Mouse (Mus musculus) intestine, embryonic 14.5 days (tissue): Measurements from ENCODE around the gene Pdap1. TPM values are rescaled to one million over a fixed set of nuclear protein-coding genes. Genes with fewer than 3 reads are reported as not detected.
"Not testable (repeated sequence)": the region's sequence is repeated elsewhere in the genome, so short reads cannot be mapped to it uniquely, and the experiment has no call there.

Experiments
- ATAC-seq: fragments of 200-750 bp; cut with Nextera tagmentation; replicated peaks from 2 replicates; pipeline ENCODE4 v1.8.0; 2017; ENCODE audit warnings: low read depth, moderate number of reproducible peaks, moderate TSS enrichment, moderate library complexity; ENCODE audit not compliant: low FRiP score, low TSS enrichment
- DNase-seq: peaks from one replicate; pipeline ENCODE4 v3.0.0-alpha.2; 2018; ENCODE audit warnings: low spot score
- H3K27ac ChIP-seq: fragments of 300-500 bp; sonication (generic); 2 replicates; pipeline ENCODE4 v1.5.1; 2014; ENCODE audit warnings: low read depth, mild to moderate bottlenecking, control low read depth
- H3K27me3 ChIP-seq: fragments of 300-500 bp; sonication (generic); replicated peaks from 2 replicates; pipeline ENCODE4 v1.6.1; 2014; ENCODE audit warnings: low read length, control low read depth; ENCODE audit not compliant: control insufficient read depth, insufficient read depth
- H3K36me3 ChIP-seq: fragments of 300-500 bp; sonication (generic); 2 replicates; pipeline ENCODE4 v1.6.1; 2014; ENCODE audit warnings: low read length, control low read depth; ENCODE audit not compliant: control insufficient read depth, insufficient read depth
- H3K4me1 ChIP-seq: fragments of 300-500 bp; sonication (generic); replicated peaks from 2 replicates; pipeline ENCODE4 v1.6.1; 2014; ENCODE audit warnings: low read length, control low read depth, mixed read lengths; ENCODE audit not compliant: control insufficient read depth, insufficient read depth
- H3K4me2 ChIP-seq: fragments of 300-500 bp; sonication (generic); 2 replicates; pipeline ENCODE4 v1.6.1; 2014; ENCODE audit warnings: low read length
- H3K4me3 ChIP-seq: fragments of 300-500 bp; sonication (generic); 2 replicates; pipeline ENCODE4 v1.5.1; 2014; ENCODE audit warnings: low read depth, low read length, control low read depth, mixed read lengths
- H3K9ac ChIP-seq: fragments of 300-500 bp; sonication (generic); 2 replicates; pipeline ENCODE4 v1.6.1; 2014; ENCODE audit warnings: mild to moderate bottlenecking, low read length
- H3K9me3 ChIP-seq: fragments of 300-500 bp; sonication (generic); 2 replicates; pipeline ENCODE4 v1.6.1; 2016; ENCODE audit warnings: low read length, control low read depth; ENCODE audit not compliant: control insufficient read depth
- WGBS: fragments of 180-500 bp; shearing (Covaris S2); extraction: QIAGEN DNeasy Blood & Tissue Kit; methylation state at CpG from one replicate; pipeline ENCODE4 v1.1.7; 2014; 5-methylcytosine and 5-hydroxymethylcytosine counted together
- polyA plus RNA-seq: library from polyadenylated mRNA; unstranded; fragments of >200 nt; fragmentation: Nextera tagmentation; extraction: Ambion mirVana; gene quantifications from 2 replicates; pipeline ENCODE4 v1.2.1, GENCODE M21; 2014

Pdap1 gene
- polyA plus RNA-seq, 1 experiment from 2014 or later = 85.9 TPM

DNA sequence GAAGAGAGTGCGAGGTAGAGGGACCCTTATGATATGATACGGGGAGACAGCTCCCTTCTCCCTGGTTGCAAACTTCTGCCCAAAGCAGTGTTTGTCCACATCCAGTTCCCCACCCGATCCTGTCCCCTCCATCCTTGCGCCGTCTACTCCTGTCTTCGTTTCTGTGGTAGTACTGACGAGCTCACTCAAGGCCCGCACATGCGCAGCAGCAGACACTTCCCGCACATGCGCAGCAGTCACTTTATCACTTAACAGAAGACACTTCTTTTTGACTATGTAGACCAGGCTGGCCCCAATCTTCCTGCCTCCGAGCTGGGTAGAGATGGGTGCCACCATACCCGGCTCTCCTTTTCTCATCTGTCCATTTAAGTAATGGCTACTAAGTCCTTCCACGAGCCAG, 21.3 kb upstream of the Pdap1 start:
- ATAC-seq (no peak), DNase-seq (no peak)
- Histone ChIP-seq H3K4me2 (no peak overlapping the region), H3K9ac (no peak overlapping the region), H3K27ac (no peak overlapping the region), H3K4me3 (no peak overlapping the region), H3K36me3 (peaks cover 64% of the 10 kb centered on the region), H3K9me3 (no peaks in the 10 kb centered on the region), H3K27me3 (no peaks in the 10 kb centered on the region), H3K4me1 (peaks cover 6% of the 10 kb centered on the region)
- WGBS = 93% methylated on average over 14 of the region's 14 CpGs

DNA sequence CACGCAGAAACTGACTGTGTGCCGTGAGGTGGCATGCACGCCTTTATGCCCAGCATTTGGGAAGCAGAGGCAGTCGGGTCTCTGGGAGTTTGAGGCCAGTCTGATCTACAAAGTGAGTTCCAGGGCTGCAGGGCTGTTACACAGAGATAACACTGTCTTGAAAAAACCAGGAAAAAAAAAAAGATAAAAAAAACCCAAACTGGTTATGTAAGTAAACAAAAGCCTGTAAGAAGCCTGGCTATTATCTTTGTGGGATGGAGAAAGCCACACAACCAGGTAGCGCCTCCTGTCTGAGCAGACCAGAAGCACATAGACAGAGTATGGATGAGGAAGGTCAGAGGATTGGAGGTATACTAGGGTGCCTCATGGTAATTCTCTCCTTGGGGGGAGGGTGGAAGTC, 12.7 kb upstream of the Pdap1 start:
- H3K4me2 ChIP-seq = no peak overlapping the region
- WGBS = 95% methylated on average over 5 of the region's 5 CpGs
- ATAC-seq (no peak), DNase-seq (no peak)
- no peak overlapping the region for H3K27ac ChIP-seq
- H3K9ac ChIP-seq = no peak overlapping the region
- H3K36me3 ChIP-seq = peaks cover 85% of the 10 kb centered on the region
- H3K9me3 ChIP-seq = no peaks in the 10 kb centered on the region
- H3K4me1 ChIP-seq = no peaks in the 10 kb centered on the region
- no peak overlapping the region for H3K4me3 ChIP-seq
- no peaks in the 10 kb centered on the region for H3K27me3 ChIP-seq

DNA sequence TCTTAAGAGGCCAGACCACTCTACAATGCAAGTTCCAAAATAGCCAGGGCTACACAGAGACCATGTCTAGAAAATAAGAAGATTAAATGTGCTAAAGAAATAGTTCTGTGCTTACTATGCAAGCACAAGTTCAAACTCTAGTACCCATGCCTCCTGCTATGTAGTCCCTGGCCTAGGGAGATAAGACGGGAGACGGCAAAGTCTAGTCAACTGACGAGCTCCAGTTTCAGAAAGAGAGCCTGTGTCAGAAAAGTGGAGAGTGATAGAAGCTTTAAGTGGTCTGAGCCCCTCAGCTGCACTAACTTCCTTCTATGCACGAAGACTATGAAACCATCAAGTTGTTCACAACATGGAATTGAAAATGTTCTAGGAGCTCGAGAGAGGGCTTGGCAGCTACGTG, 9.3 kb upstream of the Pdap1 start:
- H3K27me3 ChIP-seq = no peaks in the 10 kb centered on the region
- H3K27ac ChIP-seq = no peak overlapping the region
- H3K36me3 ChIP-seq = peaks cover 94% of the 10 kb centered on the region
- no peak overlapping the region for H3K4me3 ChIP-seq
- WGBS = 88% methylated on average over 6 of the region's 6 CpGs
- ATAC-seq = no peak
- H3K9ac ChIP-seq = no peak overlapping the region
- H3K9me3 ChIP-seq = no peaks in the 10 kb centered on the region
- no peak overlapping the region for H3K4me2 ChIP-seq
- no peaks in the 10 kb centered on the region for H3K4me1 ChIP-seq
- DNase-seq = no peak

DNA sequence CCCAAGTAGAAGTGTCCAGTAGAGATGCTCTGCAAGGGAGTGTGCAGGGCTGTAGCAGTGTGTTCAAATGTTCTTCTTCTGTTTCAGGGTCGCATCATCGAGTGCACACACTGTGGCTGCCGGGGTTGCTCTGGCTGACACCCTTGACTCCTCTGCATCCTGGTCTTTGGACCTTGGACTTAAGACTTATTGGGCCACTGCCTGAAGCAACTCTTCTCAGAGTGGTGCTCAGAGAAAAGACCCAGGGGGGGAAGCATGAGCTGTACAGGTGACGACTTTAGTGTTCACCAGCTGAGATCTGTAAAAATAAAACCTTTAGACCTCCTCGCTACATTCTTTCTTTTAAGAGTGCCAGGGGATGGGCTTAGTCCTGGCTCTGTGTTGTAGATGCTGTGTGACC, 7.7 kb upstream of the Pdap1 start:
- Histone ChIP-seq H3K27ac (no peak overlapping the region), H3K9ac (no peak overlapping the region), H3K27me3 (no peaks in the 10 kb centered on the region), H3K4me1 (no peaks in the 10 kb centered on the region), H3K9me3 (no peaks in the 10 kb centered on the region), H3K36me3 (peaks cover 97% of the 10 kb centered on the region), H3K4me3 (no peak overlapping the region), H3K4me2 (no peak overlapping the region)
- ATAC-seq (no peak), DNase-seq (no peak)
- WGBS = 89% methylated on average over 5 of the region's 5 CpGs

DNA sequence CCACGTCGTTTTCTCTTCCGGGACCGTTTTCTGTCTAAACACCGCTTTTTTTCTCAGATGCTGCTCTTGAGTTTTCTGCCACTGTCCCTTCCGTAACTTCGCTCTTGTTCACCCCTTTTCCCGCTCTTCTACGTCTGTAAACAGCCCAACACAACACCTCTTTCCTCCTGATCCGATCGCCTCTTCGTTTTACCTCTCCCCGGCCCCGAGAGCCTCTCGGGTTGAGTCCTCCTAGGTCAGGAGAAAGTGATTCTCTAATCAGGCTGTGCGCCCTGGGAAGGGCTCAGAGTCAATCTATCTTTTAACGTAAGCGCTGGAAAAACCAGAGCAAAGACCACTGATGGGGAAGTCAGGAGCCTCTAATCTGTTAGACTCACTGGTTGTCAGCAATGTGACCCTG, 573 bp upstream of the Pdap1 start:
- Histone ChIP-seq H3K27ac (peak overlapping the region; percentile 95), H3K27me3 (no peaks in the 10 kb centered on the region), H3K4me3 (peak overlapping the region; percentile 97), H3K4me2 (peak overlapping the region; percentile 95), H3K9ac (peak overlapping the region; percentile 93), H3K36me3 (peaks cover 55% of the 10 kb centered on the region), H3K9me3 (no peaks in the 10 kb centered on the region), H3K4me1 (peaks cover 13% of the 10 kb centered on the region)
- under 1% methylated on average over 18 of the region's 18 CpGs for WGBS
- DNase-seq = no peak
- ATAC-seq = peak; percentile 20; the same call in 1 of the 2 replicates

DNA sequence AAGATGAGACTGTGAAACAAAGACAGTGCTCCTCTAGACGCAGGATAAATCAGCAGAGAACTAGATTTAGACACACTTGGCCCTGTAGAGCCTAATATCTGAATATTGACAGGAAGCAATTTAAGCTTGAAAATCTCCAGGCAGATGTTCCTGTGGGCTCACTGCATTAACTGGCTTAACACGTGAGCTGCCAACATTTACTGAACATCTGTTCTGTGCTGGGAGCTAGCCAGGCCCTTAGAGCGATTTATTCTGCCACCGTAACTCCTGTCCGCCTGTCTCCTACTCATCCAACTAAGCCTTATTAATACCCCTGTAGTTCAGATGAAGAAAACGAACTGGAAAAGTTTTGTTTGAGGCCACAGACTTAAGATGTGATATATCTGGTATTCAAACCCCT, 1.2 kb downstream of the Pdap1 start:
- DNase-seq (no peak), ATAC-seq (no peak)
- Histone ChIP-seq H3K4me2 (peak overlapping the region; percentile 95), H3K4me1 (peaks cover 13% of the 10 kb centered on the region), H3K9ac (peak overlapping the region; percentile 93), H3K9me3 (no peaks in the 10 kb centered on the region), H3K36me3 (peaks cover 55% of the 10 kb centered on the region), H3K4me3 (peak overlapping the region; percentile 97), H3K27ac (peak overlapping the region; percentile 95; the same call in 1 of the 2 replicates), H3K27me3 (no peaks in the 10 kb centered on the region)
- WGBS = 6% methylated on average over 6 of the region's 6 CpGs

DNA sequence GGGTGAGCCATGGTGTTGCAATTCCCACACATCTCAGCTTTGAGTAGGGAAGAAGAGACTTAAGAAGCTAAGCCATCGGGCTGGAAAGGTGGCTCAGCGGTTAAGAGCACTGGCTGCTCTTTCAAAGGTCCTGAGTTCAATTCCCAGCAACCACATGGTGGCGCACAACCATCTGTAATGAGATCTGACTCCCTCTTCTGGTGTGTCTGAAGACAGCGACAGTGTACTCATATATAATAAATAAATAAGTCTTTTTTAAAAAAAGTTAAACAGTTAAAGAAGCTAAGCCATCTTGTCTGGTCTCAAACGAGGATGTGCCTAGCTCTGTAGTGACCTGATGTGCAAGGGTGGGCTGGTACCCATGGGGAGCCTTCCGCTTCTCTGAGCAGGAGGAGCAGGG, 6.8 kb downstream of the Pdap1 start:
- not testable (repeated sequence) for H3K9me3 ChIP-seq, ATAC-seq, H3K27me3 ChIP-seq, DNase-seq, H3K4me3 ChIP-seq, H3K4me2 ChIP-seq, H3K27ac ChIP-seq, H3K4me1 ChIP-seq, H3K9ac ChIP-seq
- H3K36me3 ChIP-seq = peaks cover 85% of the 10 kb centered on the region
- 88% methylated on average over 6 of the region's 6 CpGs for WGBS

DNA sequence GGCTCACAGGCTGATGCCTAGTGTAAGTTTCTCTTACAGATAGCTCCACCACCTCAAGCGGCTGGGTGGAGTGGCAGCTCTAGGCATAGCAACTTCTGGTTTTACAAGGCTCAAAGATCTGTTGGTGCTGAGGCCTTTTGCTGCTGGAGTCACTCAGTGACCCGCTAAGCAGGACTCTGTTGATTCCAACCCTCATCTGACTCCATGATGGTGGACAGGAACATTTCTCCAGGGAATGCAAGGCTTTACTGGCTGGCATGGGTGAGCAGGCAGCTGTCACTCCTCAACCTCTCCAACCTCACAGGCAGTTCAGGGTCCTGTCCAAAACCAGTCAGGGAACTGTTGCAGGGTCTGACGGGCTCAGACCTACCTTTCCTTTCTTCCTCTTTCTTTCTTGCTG, 9.0 kb downstream of the Pdap1 start:
- Histone ChIP-seq H3K27me3 (no peaks in the 10 kb centered on the region), H3K4me2 (no peak overlapping the region), H3K4me1 (no peaks in the 10 kb centered on the region), H3K36me3 (peaks cover 94% of the 10 kb centered on the region), H3K9ac (no peak overlapping the region), H3K27ac (no peak overlapping the region), H3K4me3 (no peak overlapping the region), H3K9me3 (no peaks in the 10 kb centered on the region)
- ATAC-seq (no peak), DNase-seq (no peak)
- 92% methylated on average over 3 of the region's 3 CpGs for WGBS

DNA sequence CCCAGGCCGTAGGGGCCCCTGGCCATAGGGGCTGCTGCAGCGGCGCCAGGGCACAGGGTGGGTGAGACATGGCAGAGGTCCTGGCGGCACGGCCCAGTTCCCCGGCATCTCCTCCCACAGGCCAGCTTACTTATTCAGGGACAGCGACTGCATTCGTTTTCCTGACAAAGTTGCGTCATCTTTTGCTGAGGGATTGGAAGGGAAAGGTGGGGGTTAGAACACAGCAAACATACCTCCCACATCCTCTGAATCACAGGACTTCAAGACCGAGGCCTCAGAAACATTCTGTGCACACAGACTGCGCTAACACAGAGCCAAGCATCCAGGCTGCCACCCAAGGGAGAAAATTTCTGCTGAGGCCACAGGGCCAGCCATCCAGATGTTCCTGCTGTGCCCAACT, 9.8 kb downstream of the Pdap1 start:
- Histone ChIP-seq H3K9me3 (no peaks in the 10 kb centered on the region), H3K9ac (no peak overlapping the region), H3K4me1 (no peaks in the 10 kb centered on the region), H3K36me3 (peaks cover 94% of the 10 kb centered on the region), H3K27ac (no peak overlapping the region), H3K4me3 (no peak overlapping the region), H3K27me3 (no peaks in the 10 kb centered on the region), H3K4me2 (no peak overlapping the region)
- no peak for DNase-seq
- no peak for ATAC-seq
- 88% methylated on average over 11 of the region's 11 CpGs for WGBS
